Mouse (Mus musculus): ENCODE measurements around the gene Pimreg. TPM values are rescaled to one million over a fixed set of nuclear protein-coding genes. Genes with fewer than 3 reads are reported as not detected.

Pimreg gene
- polyA plus RNA-seq (2012; ENCODE audit: insufficient read depth, insufficient read length, low replicate concordance, missing spikeins): not detected in 2 replicates

- H3K27ac ChIP-seq (ENCODE audit: insufficient read depth, low read depth, low read length): no peak within 1 kb of the TSS
- TF ChIP-seq POLR2A (IDR thresholded peaks at IDR 0.05; ENCODE audit: insufficient read depth, low read depth, low read length) (no peak), CTCF (IDR thresholded peaks at IDR 0.05; ENCODE audit: insufficient read depth, low read depth, low read length) (no peak)
- peaks cover 27% of the 10 kb centered on the region for H3K4me1 ChIP-seq (ENCODE audit: control insufficient read depth, insufficient read depth, low read length)
- WGBS: 1% methylated on average over 52 of the region's 52 CpGs
- H3K4me3 ChIP-seq (ENCODE audit: insufficient read depth, low read depth, low read length): peak within 1 kb of the TSS; percentile 48
Measured at GRCm38 (mm10) chr11:72041768-72042607, at the start of gene Pimreg. Gene Pimreg, plus strand, starts transcription at chr11:72042032.

GRCm38 (mm10) chr11:71992438-71992837, 49.4 kb upstream of the Pimreg start:
- TF ChIP-seq CTCF (IDR thresholded peaks at IDR 0.05; ENCODE audit: insufficient read depth, low read depth, low read length) (no peak), POLR2A (IDR thresholded peaks at IDR 0.05; ENCODE audit: insufficient read depth, low read depth, low read length) (no peak)
- H3K27ac ChIP-seq (ENCODE audit: insufficient read depth, low read depth, low read length): no peak overlapping the region
- peaks cover 11% of the 10 kb centered on the region for H3K4me1 ChIP-seq (ENCODE audit: control insufficient read depth, insufficient read depth, low read length)
- WGBS: 89% methylated on average over 12 of the region's 12 CpGs
- H3K4me3 ChIP-seq (ENCODE audit: insufficient read depth, low read depth, low read length): no peak overlapping the region

GRCm38 (mm10) chr11:71995968-71996511, 45.8 kb upstream of the Pimreg start:
- Histone ChIP-seq H3K4me1 (ENCODE audit: control insufficient read depth, insufficient read depth, low read length) (peaks cover 11% of the 10 kb centered on the region), H3K27ac (ENCODE audit: insufficient read depth, low read depth, low read length) (no peak overlapping the region), H3K4me3 (ENCODE audit: insufficient read depth, low read depth, low read length) (no peak overlapping the region)
- TF ChIP-seq POLR2A (IDR thresholded peaks at IDR 0.05; ENCODE audit: insufficient read depth, low read depth, low read length) (no peak), CTCF (IDR thresholded peaks at IDR 0.05; ENCODE audit: insufficient read depth, low read depth, low read length) (no peak)
- WGBS: 11% methylated on average over 9 of the region's 9 CpGs

- Histone ChIP-seq H3K27ac (ENCODE audit: insufficient read depth, low read depth, low read length) (no peak overlapping the region), H3K4me3 (ENCODE audit: insufficient read depth, low read depth, low read length) (no peak overlapping the region), H3K4me1 (ENCODE audit: control insufficient read depth, insufficient read depth, low read length) (peaks cover 11% of the 10 kb centered on the region)
- TF ChIP-seq POLR2A (IDR thresholded peaks at IDR 0.05; ENCODE audit: insufficient read depth, low read depth, low read length) (no peak), CTCF (IDR thresholded peaks at IDR 0.05; ENCODE audit: insufficient read depth, low read depth, low read length) (no peak)
- WGBS: 32% methylated on average over 11 of the region's 11 CpGs
Measured at GRCm38 (mm10) chr11:71996805-71997204, 45.0 kb upstream of the Pimreg start.

- TF ChIP-seq POLR2A (IDR thresholded peaks at IDR 0.05; ENCODE audit: insufficient read depth, low read depth, low read length) (no peak), CTCF (IDR thresholded peaks at IDR 0.05; ENCODE audit: insufficient read depth, low read depth, low read length) (no peak)
- H3K4me3 ChIP-seq (ENCODE audit: insufficient read depth, low read depth, low read length): no peak overlapping the region
- H3K4me1 ChIP-seq (ENCODE audit: control insufficient read depth, insufficient read depth, low read length): peaks cover 11% of the 10 kb centered on the region
- WGBS: 93% methylated on average over 6 of the region's 6 CpGs
- H3K27ac ChIP-seq (ENCODE audit: insufficient read depth, low read depth, low read length): no peak overlapping the region
Measured at GRCm38 (mm10) chr11:72000194-72000593, 41.6 kb upstream of the Pimreg start.

GRCm38 (mm10) chr11:72002138-72002853, 39.5 kb upstream of the Pimreg start:
- WGBS: 52% methylated on average over 13 of the region's 13 CpGs
- Histone ChIP-seq H3K4me3 (ENCODE audit: insufficient read depth, low read depth, low read length) (no peak overlapping the region), H3K4me1 (ENCODE audit: control insufficient read depth, insufficient read depth, low read length) (no peaks in the 10 kb centered on the region), H3K27ac (ENCODE audit: insufficient read depth, low read depth, low read length) (no peak overlapping the region)
- TF ChIP-seq POLR2A (IDR thresholded peaks at IDR 0.05; ENCODE audit: insufficient read depth, low read depth, low read length) (no peak), CTCF (IDR thresholded peaks at IDR 0.05; ENCODE audit: insufficient read depth, low read depth, low read length) (peak; percentile 51)

- Histone ChIP-seq H3K4me1 (ENCODE audit: control insufficient read depth, insufficient read depth, low read length) (no peaks in the 10 kb centered on the region), H3K27ac (ENCODE audit: insufficient read depth, low read depth, low read length) (no peak overlapping the region), H3K4me3 (ENCODE audit: insufficient read depth, low read depth, low read length) (no peak overlapping the region)
- 57% methylated on average over 9 of the region's 9 CpGs for WGBS
- no peak for TF ChIP-seq POLR2A (IDR thresholded peaks at IDR 0.05; ENCODE audit: insufficient read depth, low read depth, low read length)
Measured at GRCm38 (mm10) chr11:72003171-72003570, 38.7 kb upstream of the Pimreg start.

- WGBS: 93% methylated on average over 6 of the region's 6 CpGs
- Histone ChIP-seq H3K27ac (ENCODE audit: insufficient read depth, low read depth, low read length) (no peak overlapping the region), H3K4me3 (ENCODE audit: insufficient read depth, low read depth, low read length) (no peak overlapping the region), H3K4me1 (ENCODE audit: control insufficient read depth, insufficient read depth, low read length) (no peaks in the 10 kb centered on the region)
- no peak for TF ChIP-seq CTCF (IDR thresholded peaks at IDR 0.05; ENCODE audit: insufficient read depth, low read depth, low read length)
- no peak for TF ChIP-seq POLR2A (IDR thresholded peaks at IDR 0.05; ENCODE audit: insufficient read depth, low read depth, low read length)
Measured at GRCm38 (mm10) chr11:72005547-72005946, 36.3 kb upstream of the Pimreg start.

- Histone ChIP-seq H3K4me1 (ENCODE audit: control insufficient read depth, insufficient read depth, low read length) (peaks cover 8% of the 10 kb centered on the region), H3K4me3 (ENCODE audit: insufficient read depth, low read depth, low read length) (no peak overlapping the region), H3K27ac (ENCODE audit: insufficient read depth, low read depth, low read length) (no peak overlapping the region)
- no peak for TF ChIP-seq CTCF (IDR thresholded peaks at IDR 0.05; ENCODE audit: insufficient read depth, low read depth, low read length)
- no peak for TF ChIP-seq POLR2A (IDR thresholded peaks at IDR 0.05; ENCODE audit: insufficient read depth, low read depth, low read length)
- WGBS: 41% methylated on average over 5 of the region's 5 CpGs
Measured at GRCm38 (mm10) chr11:72010367-72010766, 31.5 kb upstream of the Pimreg start.

All from olfactory bulb, adult 2 months (tissue).